Mouse (Mus musculus): Measurements from ENCODE around the gene Pomgnt1.

DNA sequence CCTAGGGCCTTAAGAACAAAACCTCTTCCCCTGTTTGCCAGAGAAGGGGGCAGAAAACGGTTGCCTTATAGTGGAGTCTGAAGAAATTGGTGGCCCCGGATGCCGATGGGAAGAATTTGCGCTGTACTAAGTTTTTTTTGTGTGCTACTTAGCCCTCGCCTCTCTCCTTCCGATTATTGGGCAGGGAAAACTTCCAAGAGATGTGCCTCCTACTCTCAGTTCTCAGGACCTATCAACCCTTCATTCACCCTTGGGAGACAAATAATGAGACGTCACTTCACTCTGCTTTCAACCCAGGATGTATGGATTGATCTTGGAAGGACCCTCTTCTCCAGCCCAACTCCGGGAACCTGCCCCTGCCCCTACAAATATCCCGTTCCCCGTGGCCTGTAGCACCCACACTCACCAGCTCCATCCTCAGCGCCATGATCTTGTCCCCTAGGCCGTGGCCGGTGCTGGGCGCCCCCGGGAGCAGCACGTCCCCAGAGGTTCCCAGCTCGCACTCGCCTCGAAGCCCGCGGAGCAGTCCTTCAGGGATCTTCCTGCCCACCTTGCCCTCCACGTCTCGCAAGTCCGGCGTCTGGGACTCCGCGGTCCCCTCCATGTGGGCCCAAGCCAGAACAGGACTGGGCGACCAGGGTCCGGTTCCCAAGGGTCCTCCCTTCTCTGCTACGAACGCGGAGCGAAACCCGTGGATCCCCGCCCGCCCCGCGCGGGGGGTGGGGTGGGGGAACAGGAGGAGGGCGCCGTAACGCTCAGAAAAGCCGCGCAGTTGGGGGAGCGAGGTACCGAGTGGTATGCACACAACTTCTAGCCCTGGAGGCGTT is 20.5 kb downstream of the Pomgnt1 start:
- no peak for TF ChIP-seq CTCF (IDR thresholded peaks at IDR 0.05; ENCODE audit: low read depth)
- no peak for TF ChIP-seq EP300 (optimal IDR thresholded peaks at IDR 0.05)
